Mouse (Mus musculus): Measurements from ENCODE around the gene Mob3a. TPM values are rescaled to one million over a fixed set of nuclear protein-coding genes. Genes with fewer than 3 reads are reported as not detected.
A peak's percentile ranks its signal among the peaks of the same experiment; 100 is the strongest.

Mob3a gene
- total and polyA plus RNA-seq, 3 experiments, result 7.4 to 13.6 (median 7.6) TPM

DNA sequence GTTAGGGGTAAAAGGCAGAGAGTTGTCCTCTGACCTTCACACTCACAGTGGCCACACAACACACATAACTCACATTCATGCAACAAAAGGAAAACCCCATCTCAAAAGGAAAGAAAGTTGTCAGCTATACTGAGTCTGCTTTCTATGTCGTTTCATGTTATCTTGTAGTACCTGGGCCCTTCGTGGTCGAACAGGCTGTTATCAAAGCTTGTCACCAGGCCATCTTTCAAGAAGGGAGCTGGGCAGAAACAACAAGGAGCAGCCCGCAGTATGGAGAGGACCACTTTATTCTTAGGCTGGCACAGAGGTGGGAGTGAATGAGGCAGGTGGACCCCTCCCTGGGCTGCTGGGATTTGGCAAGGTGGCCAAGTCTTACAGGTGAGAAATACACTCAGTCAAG lies 16.8 kb downstream of the Mob3a start:
- H3K36me3 ChIP-seq (ENCODE audit: control insufficient read depth, insufficient read depth, low read length), result no peaks in the 10 kb centered on the region
- intact Hi-C loops (cut with DNase I), result loop anchor here (1.0 kb wide), 1 partner anchor 26 kb away; no protein-coding TSS in a partner anchor
- H3K79me2 ChIP-seq (replicated peaks; ENCODE audit: control insufficient read depth, insufficient read depth, low read length), result no peaks in the 10 kb centered on the region
- H3K27me3 ChIP-seq (ENCODE audit: control insufficient read depth, insufficient read depth, low read length), result no peaks in the 10 kb centered on the region
- no peak overlapping the region for H3K9ac ChIP-seq (ENCODE audit: low read depth, low read length)
- WGBS, result 78% methylated on average over 4 of the region's 4 CpGs
- peaks cover 3% of the 10 kb centered on the region for H3K4me1 ChIP-seq (ENCODE audit: control insufficient read depth, insufficient read depth, low read length)
- DNase-seq, result no peak
- H3K27ac ChIP-seq, result no peak overlapping the region
- H3K4me3 ChIP-seq, result no peak overlapping the region
- TF ChIP-seq EP300 (IDR thresholded peaks at IDR 0.05; ENCODE audit: insufficient read depth, low read depth, low read length), result no peak
- no peak for TF ChIP-seq CTCF (IDR thresholded peaks at IDR 0.05)
- TF ChIP-seq POLR2A (IDR thresholded peaks at IDR 0.05; ENCODE audit: insufficient read depth, low read depth, low read length), result no peak

GRCm38 (mm10) chr10:80684214-80684613 lies 17.6 kb downstream of the Mob3a start:
- Histone ChIP-seq H3K27me3 (ENCODE audit: control insufficient read depth, insufficient read depth, low read length) (no peaks in the 10 kb centered on the region), H3K36me3 (ENCODE audit: control insufficient read depth, insufficient read depth, low read length) (no peaks in the 10 kb centered on the region), H3K79me2 (replicated peaks; ENCODE audit: control insufficient read depth, insufficient read depth, low read length) (no peaks in the 10 kb centered on the region), H3K4me3 (no peak overlapping the region), H3K4me1 (ENCODE audit: control insufficient read depth, insufficient read depth, low read length) (peaks cover 10% of the 10 kb centered on the region), H3K9ac (ENCODE audit: low read depth, low read length) (no peak overlapping the region), H3K27ac (no peak overlapping the region)
- TF ChIP-seq CTCF (IDR thresholded peaks at IDR 0.05) (peak; percentile 96), EP300 (IDR thresholded peaks at IDR 0.05; ENCODE audit: insufficient read depth, low read depth, low read length) (peak; percentile 85; the same call in 1 of the 2 replicates), POLR2A (IDR thresholded peaks at IDR 0.05; ENCODE audit: insufficient read depth, low read depth, low read length) (no peak)
- DNase-seq, result peak; percentile 72 to 77
- 61% methylated on average over 6 of the region's 6 CpGs for WGBS
- intact Hi-C loops (cut with DNase I), result loop anchor here (1.0 kb wide), 1 partner anchor 25 kb away; no protein-coding TSS in a partner anchor

GRCm38 (mm10) chr10:80683647-80684046 lies 18.1 kb downstream of the Mob3a start:
- no peak overlapping the region for H3K4me3 ChIP-seq
- H3K27me3 ChIP-seq (ENCODE audit: control insufficient read depth, insufficient read depth, low read length), result no peaks in the 10 kb centered on the region
- intact Hi-C loops (cut with DNase I), result loop anchor here (1.0 kb wide), 1 partner anchor 24 kb away; no protein-coding TSS in a partner anchor
- TF ChIP-seq CTCF (IDR thresholded peaks at IDR 0.05) (no peak), EP300 (IDR thresholded peaks at IDR 0.05; ENCODE audit: insufficient read depth, low read depth, low read length) (no peak), POLR2A (IDR thresholded peaks at IDR 0.05; ENCODE audit: insufficient read depth, low read depth, low read length) (no peak)
- no peak overlapping the region for H3K27ac ChIP-seq
- H3K9ac ChIP-seq (ENCODE audit: low read depth, low read length), result no peak overlapping the region
- H3K4me1 ChIP-seq (ENCODE audit: control insufficient read depth, insufficient read depth, low read length), result peaks cover 14% of the 10 kb centered on the region
- H3K36me3 ChIP-seq (ENCODE audit: control insufficient read depth, insufficient read depth, low read length), result 0 out of 2 replicates have a peak, but pooled peaks cover 3% of the 10 kb centered on the region
- no peak for DNase-seq
- H3K79me2 ChIP-seq (replicated peaks; ENCODE audit: control insufficient read depth, insufficient read depth, low read length), result no peaks in the 10 kb centered on the region
- WGBS, result 88% methylated on average over 1 of the region's 1 CpGs

GRCm38 (mm10) chr10:80682003-80682402 lies 19.8 kb downstream of the Mob3a start:
- DNase-seq, result no peak
- Histone ChIP-seq H3K36me3 (ENCODE audit: control insufficient read depth, insufficient read depth, low read length) (peaks cover 5% of the 10 kb centered on the region; the same call in 1 of the 2 replicates), H3K27me3 (ENCODE audit: control insufficient read depth, insufficient read depth, low read length) (no peaks in the 10 kb centered on the region), H3K27ac (no peak overlapping the region), H3K79me2 (replicated peaks; ENCODE audit: control insufficient read depth, insufficient read depth, low read length) (no peaks in the 10 kb centered on the region), H3K4me3 (no peak overlapping the region), H3K9ac (ENCODE audit: low read depth, low read length) (no peak overlapping the region), H3K4me1 (ENCODE audit: control insufficient read depth, insufficient read depth, low read length) (peaks cover 27% of the 10 kb centered on the region)
- intact Hi-C loops (cut with DNase I), result no loop called here
- TF ChIP-seq CTCF (IDR thresholded peaks at IDR 0.05), result no peak
- no peak for TF ChIP-seq EP300 (IDR thresholded peaks at IDR 0.05; ENCODE audit: insufficient read depth, low read depth, low read length)
- TF ChIP-seq POLR2A (IDR thresholded peaks at IDR 0.05; ENCODE audit: insufficient read depth, low read depth, low read length), result no peak
- WGBS, result 94% methylated on average over 6 of the region's 6 CpGs

GRCm38 (mm10) chr10:80680260-80680696 lies 21.5 kb downstream of the Mob3a start:
- intact Hi-C loops (cut with DNase I), result loop anchor here (2.0 kb wide), 1 partner anchor 19 kb away; no protein-coding TSS in a partner anchor
- Histone ChIP-seq H3K4me1 (ENCODE audit: control insufficient read depth, insufficient read depth, low read length) (peaks cover 27% of the 10 kb centered on the region), H3K79me2 (replicated peaks; ENCODE audit: control insufficient read depth, insufficient read depth, low read length) (no peaks in the 10 kb centered on the region; the same call in 1 of the 2 replicates), H3K9ac (ENCODE audit: low read depth, low read length) (no peak overlapping the region), H3K27ac (peak overlapping the region; percentile 99), H3K27me3 (ENCODE audit: control insufficient read depth, insufficient read depth, low read length) (no peaks in the 10 kb centered on the region), H3K4me3 (no peak overlapping the region), H3K36me3 (ENCODE audit: control insufficient read depth, insufficient read depth, low read length) (peaks cover 5% of the 10 kb centered on the region; the same call in 1 of the 2 replicates)
- no peak for DNase-seq
- 52% methylated on average over 2 of the region's 2 CpGs for WGBS
- TF ChIP-seq CTCF (IDR thresholded peaks at IDR 0.05) (no peak), EP300 (IDR thresholded peaks at IDR 0.05; ENCODE audit: insufficient read depth, low read depth, low read length) (no peak), POLR2A (IDR thresholded peaks at IDR 0.05; ENCODE audit: insufficient read depth, low read depth, low read length) (no peak)

DNA sequence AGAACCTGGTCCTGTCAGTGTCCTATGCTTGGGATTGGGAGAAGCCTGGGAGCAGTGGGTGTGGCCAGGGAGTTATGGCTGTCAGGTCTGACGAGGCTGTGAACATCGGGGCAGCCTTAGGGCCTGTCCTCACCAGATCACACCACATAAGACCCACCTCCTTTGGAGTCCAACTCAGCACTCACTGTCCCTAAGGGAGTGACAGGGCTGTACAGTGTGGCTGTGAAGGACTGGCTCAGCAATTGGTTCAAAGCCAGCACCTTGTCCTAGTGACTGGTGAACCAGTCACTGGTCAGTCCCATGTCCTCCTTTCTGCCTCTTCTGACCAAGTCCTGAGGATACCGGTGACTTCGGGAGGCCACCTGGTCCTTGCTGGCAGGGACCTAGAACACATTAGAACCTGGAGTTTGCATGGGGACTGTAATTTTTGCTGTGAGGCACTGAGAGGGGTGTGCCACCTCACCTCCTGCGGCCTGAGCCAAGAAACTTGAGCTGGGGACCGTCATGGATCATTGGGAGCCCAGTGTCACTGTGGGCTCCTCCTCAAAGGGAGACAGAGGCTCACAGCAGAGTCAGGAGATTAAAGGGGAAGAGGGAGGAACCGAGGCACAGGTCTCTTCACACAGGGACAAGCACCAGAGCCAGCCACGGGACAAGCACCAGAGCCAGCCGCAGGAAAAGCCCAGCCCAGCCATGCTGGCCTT lies 22.1 kb downstream of the Mob3a start:
- peaks cover 27% of the 10 kb centered on the region for H3K4me1 ChIP-seq (ENCODE audit: control insufficient read depth, insufficient read depth, low read length)
- DNase-seq, result peak in 1 of 2 experiments; percentile 47
- no peak overlapping the region for H3K4me3 ChIP-seq
- intact Hi-C loops (cut with DNase I), result loop anchor here (2.0 kb wide), 1 partner anchor 19 kb away; no protein-coding TSS in a partner anchor
- no peaks in the 10 kb centered on the region for H3K27me3 ChIP-seq (ENCODE audit: control insufficient read depth, insufficient read depth, low read length)
- whole genome bisulfite sequencing, result 33% methylated on average over 9 of the region's 9 CpGs
- H3K36me3 ChIP-seq (ENCODE audit: control insufficient read depth, insufficient read depth, low read length), result peaks cover 5% of the 10 kb centered on the region; the same call in 1 of the 2 replicates
- H3K27ac ChIP-seq, result peak overlapping the region; percentile 99
- H3K9ac ChIP-seq (ENCODE audit: low read depth, low read length), result 0 out of 2 replicates have a peak overlapping the region, but pooled peaks have one; percentile 4
- no peaks in the 10 kb centered on the region; the same call in 1 of the 2 replicates for H3K79me2 ChIP-seq (replicated peaks; ENCODE audit: control insufficient read depth, insufficient read depth, low read length)
- TF ChIP-seq EP300 (IDR thresholded peaks at IDR 0.05; ENCODE audit: insufficient read depth, low read depth, low read length) (no peak), POLR2A (IDR thresholded peaks at IDR 0.05; ENCODE audit: insufficient read depth, low read depth, low read length) (no peak), CTCF (IDR thresholded peaks at IDR 0.05) (no peak)
